Mouse (Mus musculus): ENCODE measurements at regions not wholly inside any gene's neighbourhood (a gene's known extent, or its start where the extent isn't known, plus 50 kb on each side); places are given as distances from the start of the nearest gene placed in this dataset.

DNA sequence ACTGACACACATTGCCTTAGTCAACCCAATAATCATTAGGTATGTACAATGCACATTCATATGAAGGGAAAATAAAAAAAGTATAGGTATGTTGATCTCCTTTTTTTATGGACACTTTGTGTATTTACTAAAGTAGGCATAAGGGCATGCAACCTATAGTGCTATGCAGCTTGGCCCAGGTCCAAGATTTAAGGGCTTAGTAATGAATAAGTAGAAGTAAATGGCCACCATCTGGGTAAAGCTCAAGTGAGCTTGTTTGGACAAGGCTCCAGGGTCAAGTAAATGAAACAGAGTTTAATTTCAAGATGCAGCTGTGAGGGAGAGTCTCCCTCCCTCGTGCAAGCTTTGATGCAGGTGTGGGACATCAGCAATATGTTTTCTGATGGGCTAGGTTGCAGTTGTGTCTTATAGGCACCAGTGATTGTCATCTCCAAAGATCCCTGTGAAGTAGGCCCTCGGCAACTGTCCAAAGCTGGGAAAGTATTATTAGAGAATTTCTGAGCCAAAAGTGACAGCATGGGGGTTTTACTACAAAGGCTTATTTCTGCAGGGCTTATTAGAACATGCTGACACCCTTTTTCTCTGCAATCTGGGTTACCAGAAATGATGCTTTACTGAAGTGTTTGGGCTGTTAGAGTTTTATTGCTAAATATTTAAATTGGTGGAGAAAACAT, 1030.5 kb upstream of the Cdh8 start:
- ATAC-seq (no peak), DNase-seq (ENCODE audit: low spot score) (peak; percentile 20)
- Histone ChIP-seq H3K4me2 (ENCODE audit: low read length) (no peak overlapping the region), H3K27ac (ENCODE audit: low read depth, low read length) (no peak overlapping the region), H3K4me1 (ENCODE audit: control insufficient read depth, insufficient read depth, low read length) (no peaks in the 10 kb centered on the region), H3K9ac (ENCODE audit: low read length) (no peak overlapping the region), H3K4me3 (ENCODE audit: low read depth, low read length) (no peak overlapping the region), H3K36me3 (ENCODE audit: control insufficient read depth, insufficient read depth, low read length) (no peaks in the 10 kb centered on the region), H3K9me3 (replicated peaks; ENCODE audit: control insufficient read depth, low read length) (no peaks in the 10 kb centered on the region), H3K27me3 (replicated peaks; ENCODE audit: control insufficient read depth, insufficient read depth, low read length) (no peaks in the 10 kb centered on the region)
- WGBS = 73% methylated on average over 2 of the region's 2 CpGs
